Mouse (Mus musculus) CH12.LX (cell line): Measurements from ENCODE around the gene Gmppa. TPM values are rescaled to one million over a fixed set of nuclear protein-coding genes. Genes with fewer than 3 reads are reported as not detected.
A peak's percentile ranks its signal among the peaks of the same experiment; 100 is the strongest.

Experiments
- DNase-seq: peaks from one replicate; pipeline ENCODE4 v3.0.0-alpha.2; 2013; ENCODE audit errors: extremely low read depth
- H3K27ac ChIP-seq: 2 replicates; pipeline ENCODE4 v1.5.1; 2012; ENCODE audit warnings: low read depth, mild to moderate bottlenecking, control low read depth, moderate library complexity; ENCODE audit not compliant: insufficient read depth
- H3K27me3 ChIP-seq: replicated peaks from 2 replicates; pipeline ENCODE3; 2012; ENCODE audit warnings: inconsistent platforms
- H3K36me3 ChIP-seq, 2 experiments: replicated peaks in 1 of 2; 2 replicates each; pipeline versions ENCODE3 to v1.6.1; 2012; ENCODE audit warnings: inconsistent platforms in 1 of 2, low read length in 1 of 2, mild to moderate bottlenecking in 1 of 2, mixed read lengths in 1 of 2, moderate library complexity in 1 of 2; ENCODE audit not compliant: control insufficient read depth in 1 of 2, insufficient read depth in 1 of 2
- H3K4me1 ChIP-seq, 2 experiments: 2 replicates each; pipeline ENCODE4 v1.6.1; 2012; ENCODE audit warnings: inconsistent platforms in 1 of 2, moderate library complexity in 1 of 2; ENCODE audit not compliant: insufficient read depth in 2 of 2, control insufficient read depth in 1 of 2
- H3K4me2 ChIP-seq: 2 replicates; pipeline ENCODE4 v1.6.1; 2012; ENCODE audit warnings: low read depth, mild to moderate bottlenecking, control low read depth; ENCODE audit not compliant: poor library complexity, insufficient read depth, severe bottlenecking
- H3K4me3 ChIP-seq, 3 experiments: fragments of 150-350 bp in 1 of 3; sonication (generic) in 1 of 3; replicated peaks in 1 of 3; 2 replicates each; pipeline versions ENCODE3 to v1.5.1; 2011 to 2012; ENCODE audit warnings: low read depth in 2 of 3, low read length in 2 of 3, mild to moderate bottlenecking in 2 of 3, moderate library complexity in 2 of 3, control low read depth in 1 of 3, improper control_type of control experiment in 1 of 3, inconsistent platforms in 1 of 3, mixed read lengths in 1 of 3; ENCODE audit not compliant: poor library complexity in 1 of 3
- H3K79me2 ChIP-seq: replicated peaks from 2 replicates; pipeline ENCODE4 v1.6.1; 2012; ENCODE audit warnings: mild to moderate bottlenecking, moderate library complexity; ENCODE audit not compliant: control insufficient read depth, poor library complexity, insufficient read depth, severe bottlenecking; ENCODE audit errors: extremely low read depth
- H3K9ac ChIP-seq: 2 replicates; pipeline ENCODE4 v1.6.1; 2012; ENCODE audit warnings: low read depth, mild to moderate bottlenecking, control low read depth, moderate library complexity; ENCODE audit not compliant: insufficient read depth
- H3K9me3 ChIP-seq: replicated peaks from 2 replicates; pipeline ENCODE3; 2012; ENCODE audit warnings: low read length, inconsistent platforms, mixed read lengths
- BHLHE40 ChIP-seq: IDR thresholded peaks from 2 replicates; pipeline ENCODE4 v1.6.1; 2011; ENCODE audit warnings: mild to moderate bottlenecking, low read depth, low read length, improper control_type of control experiment
- CHD1 ChIP-seq: IDR thresholded peaks from 2 replicates; pipeline ENCODE4 v1.6.1; 2012; ENCODE audit warnings: low read depth, low read length, improper control_type of control experiment, inconsistent platforms
- CHD2 ChIP-seq: IDR thresholded peaks from 2 replicates; pipeline ENCODE4 v1.6.1; 2011; ENCODE audit warnings: low read length, improper control_type of control experiment
- CTCF ChIP-seq, 2 experiments: IDR thresholded peaks in 1 of 2; conservative IDR thresholded peaks in 1 of 2; 2 replicates each; pipeline ENCODE4 v1.5.1; 2011 to 2012; ENCODE audit warnings: low read depth in 2 of 2, low read length in 2 of 2, improper control_type of control experiment in 1 of 2, inconsistent platforms in 1 of 2, mild to moderate bottlenecking in 1 of 2, moderate library complexity in 1 of 2
- E2F4 ChIP-seq: IDR thresholded peaks from 2 replicates; pipeline ENCODE4 v1.6.1; 2011; ENCODE audit warnings: low read depth, low read length, improper control_type of control experiment; ENCODE audit not compliant: insufficient replicate concordance
- EP300 ChIP-seq: IDR thresholded peaks from 2 replicates; pipeline ENCODE4 v1.6.1; 2011; ENCODE audit warnings: low read length, improper control_type of control experiment
- ETS1 ChIP-seq: conservative IDR thresholded peaks from 2 replicates; pipeline ENCODE4 v1.6.1; 2012; ENCODE audit warnings: low read depth, mild to moderate bottlenecking, inconsistent platforms, low read length, improper control_type of control experiment, moderate library complexity
- JUN ChIP-seq: IDR thresholded peaks from 2 replicates; pipeline ENCODE4 v1.6.1; 2011; ENCODE audit warnings: low read depth, mild to moderate bottlenecking, low read length, improper control_type of control experiment, moderate library complexity; ENCODE audit not compliant: insufficient read depth
- JUND ChIP-seq: conservative IDR thresholded peaks from 2 replicates; pipeline ENCODE4 v1.6.1; 2011; ENCODE audit warnings: low read depth, low read length, improper control_type of control experiment
- KAT2A ChIP-seq: IDR thresholded peaks from 2 replicates; pipeline ENCODE4 v1.6.1; 2012; ENCODE audit warnings: low read length, improper control_type of control experiment, inconsistent platforms; ENCODE audit not compliant: insufficient replicate concordance
- MAFK ChIP-seq: IDR thresholded peaks from 2 replicates; pipeline ENCODE4 v1.6.1; 2011; ENCODE audit warnings: low read length, improper control_type of control experiment; ENCODE audit not compliant: insufficient replicate concordance
- MAX ChIP-seq: IDR thresholded peaks from 2 replicates; pipeline ENCODE4 v1.6.1; 2011; ENCODE audit warnings: low read length, improper control_type of control experiment
- MXI1 ChIP-seq: IDR thresholded peaks from 2 replicates; pipeline ENCODE4 v1.6.1; 2011; ENCODE audit warnings: mild to moderate bottlenecking, low read depth, low read length, improper control_type of control experiment
- MYC ChIP-seq: IDR thresholded peaks from 2 replicates; pipeline ENCODE4 v1.6.1; 2011; ENCODE audit warnings: low read depth, mild to moderate bottlenecking, improper control_type of control experiment, low read length
- NRF1 ChIP-seq: IDR thresholded peaks from 2 replicates; pipeline ENCODE4 v1.6.1; 2014; ENCODE audit warnings: low read depth, mild to moderate bottlenecking, inconsistent platforms, low read length, improper control_type of control experiment, moderate library complexity
- POLR2A ChIP-seq: IDR thresholded peaks from 2 replicates; pipeline ENCODE4 v1.6.1; 2011; ENCODE audit warnings: low read depth, mild to moderate bottlenecking, improper control_type of control experiment, low read length
- RCOR1 ChIP-seq: conservative IDR thresholded peaks from 2 replicates; pipeline ENCODE4 v1.6.1; 2012; ENCODE audit warnings: low read depth, mild to moderate bottlenecking, inconsistent platforms, low read length, improper control_type of control experiment
- SIN3A ChIP-seq: IDR thresholded peaks from 2 replicates; pipeline ENCODE4 v1.6.1; 2012; ENCODE audit warnings: low read length, improper control_type of control experiment, inconsistent platforms
- SMC3 ChIP-seq: IDR thresholded peaks from 2 replicates; pipeline ENCODE4 v1.6.1; 2011; ENCODE audit warnings: low read depth, low read length, improper control_type of control experiment
- TCF12 ChIP-seq: IDR thresholded peaks from 2 replicates; pipeline ENCODE4 v1.6.1; 2014; ENCODE audit warnings: low read depth, mild to moderate bottlenecking, inconsistent platforms, low read length, improper control_type of control experiment
- UBTF ChIP-seq: IDR thresholded peaks from 2 replicates; pipeline ENCODE4 v1.6.1; 2012; ENCODE audit warnings: low read depth, mild to moderate bottlenecking, inconsistent platforms, low read length, improper control_type of control experiment, moderate library complexity
- USF2 ChIP-seq: conservative IDR thresholded peaks from 2 replicates; pipeline ENCODE4 v1.6.1; 2011; ENCODE audit warnings: low read depth, low read length, improper control_type of control experiment
- ZC3H11A ChIP-seq: IDR thresholded peaks from 2 replicates; pipeline ENCODE4 v1.6.1; 2012; ENCODE audit warnings: low read depth, mild to moderate bottlenecking, inconsistent platforms, low read length, improper control_type of control experiment
- ZKSCAN1 ChIP-seq: IDR thresholded peaks from 2 replicates; pipeline ENCODE4 v1.6.1; 2012; ENCODE audit warnings: low read depth, inconsistent platforms, low read length, improper control_type of control experiment, borderline replicate concordance
- ZMIZ1 ChIP-seq: IDR thresholded peaks from 2 replicates; pipeline ENCODE4 v1.6.1; 2012; ENCODE audit warnings: low read depth, mild to moderate bottlenecking, inconsistent platforms, low read length, improper control_type of control experiment
- ZNF384 ChIP-seq: IDR thresholded peaks from 2 replicates; pipeline ENCODE4 v1.6.1; 2012; ENCODE audit warnings: low read depth, low read length, improper control_type of control experiment, inconsistent platforms
- dilution Hi-C: fragments of 300-500 bp; cut with MboI; formaldehyde crosslinking; loops from 2 replicates; pipeline ENCODE4 v1.14.3; 2020; ENCODE audit warnings: low sequenced_read_pairs; ENCODE audit not compliant: extremely low pct_unique_long_range_greater_than_20kb, extremely low pct_ligation_motif_present
- in situ Hi-C: fragments of 300-500 bp; cut with MboI; formaldehyde crosslinking; loops from 3 replicates; pipeline ENCODE4 v1.14.3; 2019; ENCODE audit warnings: low sequenced_read_pairs, low pct_ligation_motif_present, low pct_unique_long_range_greater_than_20kb, mixed read lengths
- polyA plus RNA-seq: library from polyadenylated mRNA; unstranded; fragments of >175 nt; gene quantifications from 2 replicates; pipeline ENCODE4 v1.2.1, GENCODE M21; 2012; ENCODE audit warnings: low read depth; ENCODE audit not compliant: insufficient read length
- total RNA-seq, 2 experiments: library from RNA; depleted of rRNA; stranded (reverse); fragments of 300-350 nt in 1 of 2; fragments of >200 nt in 1 of 2; gene quantifications; 2 replicates each; pipeline ENCODE4 v1.2.3; 2012 to 2014

Gmppa gene
- total and polyA plus RNA-seq, 3 experiments = 102 to 153 (median 126) TPM

DNA sequence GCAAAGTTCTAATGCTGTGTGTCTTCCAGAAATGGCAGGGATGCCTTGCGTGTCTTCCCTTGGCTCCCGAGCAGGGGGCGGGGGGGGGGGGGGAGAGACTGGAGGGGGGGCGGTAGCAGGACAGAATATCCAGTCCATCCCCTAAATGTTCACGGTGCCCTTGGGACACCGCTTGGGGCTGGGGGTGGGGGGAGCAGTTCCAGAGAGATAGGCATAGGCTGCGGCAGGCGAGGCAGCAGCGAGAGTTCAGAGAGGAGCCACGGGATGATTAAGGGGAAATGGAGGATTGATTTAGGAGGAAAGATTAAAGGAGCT, 21.9 kb downstream of the Gmppa start:
- Histone ChIP-seq H3K27ac (no peak overlapping the region), H3K79me2 (no peaks in the 10 kb centered on the region), H3K9ac (no peak overlapping the region), H3K4me1 (peaks cover 0 to 5% of the 10 kb centered on the region in 2 experiments; a peak in 1 of 4 replicates), H3K9me3 (no peaks in the 10 kb centered on the region), H3K4me3 (no peak overlapping the region), H3K27me3 (peaks cover 68% of the 10 kb centered on the region), H3K4me2 (no peak overlapping the region), H3K36me3 (no peaks in the 10 kb centered on the region)
- DNase-seq = no peak
- TF ChIP-seq RCOR1 (no peak), POLR2A (no peak), ZC3H11A (no peak), CHD1 (no peak), UBTF (no peak), EP300 (no peak), CHD2 (no peak), CTCF (conservative IDR thresholded peaks at IDR 0.05 in 1 of 2, IDR thresholded peaks at IDR 0.05 in 1 of 2; ENCODE audit: low read depth in 2 of 2, low read length in 2 of 2) (no peak), ETS1 (no peak), MXI1 (no peak), SMC3 (no peak), ZKSCAN1 (no peak), KAT2A (no peak), ZMIZ1 (no peak), USF2 (no peak), JUND (no peak)
- dilution Hi-C loops = no loop called here
- in situ Hi-C loops = loop anchor here (25.0 kb wide), 1 partner anchor 520 kb away; the partner anchor contains the start of gene Cfap65

GRCm38 (mm10) chr1:75458025-75458788, 22.5 kb downstream of the Gmppa start:
- in situ Hi-C loops (loop anchor here (25.0 kb wide), 1 partner anchor 521 kb away; the partner anchor contains the start of gene Cfap65), dilution Hi-C loops (no loop called here)
- Histone ChIP-seq H3K4me2 (peak overlapping the region; percentile 73; the same call in 1 of the 2 replicates), H3K79me2 (no peaks in the 10 kb centered on the region), H3K27me3 (peaks cover 62% of the 10 kb centered on the region), H3K4me1 (peaks cover 0 to 5% of the 10 kb centered on the region in 2 experiments; a peak in 1 of 4 replicates), H3K4me3 (peak overlapping the region in 1 of 3 experiments; percentile 11), H3K9ac (no peak overlapping the region), H3K36me3 (no peaks in the 10 kb centered on the region), H3K27ac (no peak overlapping the region), H3K9me3 (no peaks in the 10 kb centered on the region)
- TF ChIP-seq BHLHE40 = no peak
- no peak for TF ChIP-seq SMC3
- TF ChIP-seq ZNF384 = no peak
- TF ChIP-seq MAX = no peak
- no peak for TF ChIP-seq E2F4
- TF ChIP-seq MAFK = no peak
- no peak for TF ChIP-seq RCOR1
- TF ChIP-seq EP300 = no peak
- TF ChIP-seq POLR2A = no peak
- TF ChIP-seq SIN3A = no peak
- TF ChIP-seq JUN = no peak
- no peak for TF ChIP-seq CHD2
- no peak for TF ChIP-seq TCF12
- TF ChIP-seq MYC = no peak
- TF ChIP-seq NRF1 = no peak
- no peak for TF ChIP-seq UBTF
- DNase-seq = no peak
